In genomic region chr11:65475821-65476540, GRCm38 (mm10) we compare ENCODE assay signal across 9 mouse cellular contexts.
A peak's percentile ranks its signal among the peaks of the same experiment; 100 is the strongest.
DNase-seq lines count a peak whose midpoint lies in the region; ATAC-seq and TF ChIP-seq lines count a peak whose summit lies in the region.
"Had no signal": no experiment of that assay in that cellular context is flagged by ENCODE, and none has a peak within 500 bp of the region (broad histone marks: within the 10 kb centered on the region; RNA-seq: fewer than 3 reads in every experiment).

No protein-coding gene starts in this region.

- no peaks in the 10 kb centered on the region for H3K27me3 ChIP-seq in forebrain, embryonic 16.5 days (replicated peaks; ENCODE audit: control insufficient read depth, insufficient read depth, low read length)
- H3K27me3 ChIP-seq in forebrain, embryonic 10.5 days (ENCODE audit: poor library complexity, severe bottlenecking) = no peaks in the 10 kb centered on the region
- no peaks in the 10 kb centered on the region for H3K27me3 ChIP-seq in midbrain, embryonic 13.5 days
- H3K27me3 ChIP-seq in midbrain, embryonic 10.5 days (ENCODE audit: low read depth, poor library complexity, severe bottlenecking) = no peaks in the 10 kb centered on the region
- no peaks in the 10 kb centered on the region for H3K27me3 ChIP-seq in myocyte (ENCODE audit: control insufficient read depth, insufficient read depth, insufficient read length)
- H3K27me3 ChIP-seq: heart, embryonic 15.5 days had no signal

- no peak for DNase-seq in forebrain, embryonic 10.5 days (ENCODE audit: extremely low spot score, low spot score)
- DNase-seq in midbrain, embryonic 10.5 days (ENCODE audit: low spot score) = no peak
- peak; percentile 73 to 81 for DNase-seq in cerebellum, postnatal 25 days
- no peak for DNase-seq in spleen, adult 12 weeks (ENCODE audit: low spot score)
- no peak for DNase-seq in spleen, postnatal 36 days (ENCODE audit: low spot score in 2 of 2)

- TF ChIP-seq POLR2A in myocyte (IDR thresholded peaks at IDR 0.05; ENCODE audit: insufficient read length, low read depth) = no peak

- H3K4me1 ChIP-seq in forebrain, embryonic 16.5 days (replicated peaks; ENCODE audit: control insufficient read depth, insufficient read depth, low read length) = peaks cover 9% of the 10 kb centered on the region
- no peaks in the 10 kb centered on the region for H3K4me1 ChIP-seq in forebrain, embryonic 10.5 days
- peaks cover 10% of the 10 kb centered on the region for H3K4me1 ChIP-seq in midbrain, embryonic 13.5 days (replicated peaks)
- H3K4me1 ChIP-seq in midbrain, embryonic 10.5 days = no peaks in the 10 kb centered on the region

- H3K36me3 ChIP-seq in forebrain, embryonic 16.5 days (ENCODE audit: control insufficient read depth, insufficient read depth) = no peaks in the 10 kb centered on the region
- no peaks in the 10 kb centered on the region for H3K36me3 ChIP-seq in forebrain, embryonic 10.5 days (replicated peaks)
- H3K36me3 ChIP-seq in midbrain, embryonic 13.5 days = no peaks in the 10 kb centered on the region
- H3K36me3 ChIP-seq in midbrain, embryonic 10.5 days = no peaks in the 10 kb centered on the region
- no peaks in the 10 kb centered on the region for H3K36me3 ChIP-seq in myocyte (ENCODE audit: control insufficient read depth, insufficient read depth)
- H3K36me3 ChIP-seq: heart, embryonic 15.5 days had no signal

- no peak overlapping the region for H3K4me3 ChIP-seq in forebrain, embryonic 16.5 days (replicated peaks; ENCODE audit: low read length)
- H3K4me3 ChIP-seq in forebrain, embryonic 10.5 days = no peak overlapping the region
- H3K4me3 ChIP-seq in midbrain, embryonic 13.5 days (replicated peaks) = no peak overlapping the region
- H3K4me3 ChIP-seq in midbrain, embryonic 10.5 days = no peak overlapping the region
- H3K4me3 ChIP-seq in myocyte = no peak overlapping the region
- H3K4me3 ChIP-seq: heart, embryonic 15.5 days had no signal

- no peaks in the 10 kb centered on the region for H3K79me2 ChIP-seq in myocyte (ENCODE audit: control insufficient read depth, insufficient read depth)

- no peak overlapping the region for H3K9ac ChIP-seq in forebrain, embryonic 16.5 days (replicated peaks; ENCODE audit: low read depth, low read length)
- H3K9ac ChIP-seq in midbrain, embryonic 13.5 days (replicated peaks) = no peak overlapping the region
- H3K9ac ChIP-seq: heart, embryonic 15.5 days had no signal

- 52% methylated on average over 18 of the region's 18 CpGs for WGBS in forebrain, embryonic 16.5 days
- WGBS in forebrain, embryonic 10.5 days = 89% methylated on average over 18 of the region's 18 CpGs
- WGBS in midbrain, embryonic 13.5 days = 65% methylated on average over 18 of the region's 18 CpGs
- WGBS in midbrain, embryonic 10.5 days = 84% methylated on average over 18 of the region's 18 CpGs

- no peak overlapping the region for H3K4me2 ChIP-seq in forebrain, embryonic 16.5 days (ENCODE audit: low read length)
- 0 out of 2 replicates have a peak overlapping the region, but pooled peaks have one; percentile 1 for H3K4me2 ChIP-seq in midbrain, embryonic 13.5 days (replicated peaks)
- peak overlapping the region; percentile 51 for H3K4me2 ChIP-seq in myocyte (ENCODE audit: low read depth)
- H3K4me2 ChIP-seq: heart, embryonic 15.5 days had no signal

- peak; percentile 55; the same call in 1 of the 2 replicates for ATAC-seq in forebrain, embryonic 16.5 days
- no peak for ATAC-seq in midbrain, embryonic 13.5 days

- H3K27ac ChIP-seq in forebrain, embryonic 16.5 days (ENCODE audit: low read length) = no peak overlapping the region
- no peak overlapping the region for H3K27ac ChIP-seq in forebrain, embryonic 10.5 days
- H3K27ac ChIP-seq in midbrain, embryonic 13.5 days = no peak overlapping the region
- H3K27ac ChIP-seq in midbrain, embryonic 10.5 days (replicated peaks) = no peak overlapping the region
- H3K27ac ChIP-seq: heart, embryonic 15.5 days had no signal

- H3ac ChIP-seq in myocyte (ENCODE audit: control insufficient read depth, insufficient read length) = no peak overlapping the region

- H3K9me3 ChIP-seq in forebrain, embryonic 16.5 days (ENCODE audit: control insufficient read depth, low read length) = no peaks in the 10 kb centered on the region
- H3K9me3 ChIP-seq in forebrain, embryonic 10.5 days = no peaks in the 10 kb centered on the region
- H3K9me3 ChIP-seq in midbrain, embryonic 13.5 days = no peaks in the 10 kb centered on the region
- H3K9me3 ChIP-seq in midbrain, embryonic 10.5 days (replicated peaks) = no peaks in the 10 kb centered on the region
- H3K9me3 ChIP-seq: heart, embryonic 15.5 days had no signal

TF ChIP-seq in myocyte, 11 proteins besides CTCF, POLR2A, EP300 and RAD21:
- TF ChIP-seq E2F4 (IDR thresholded peaks at IDR 0.05; ENCODE audit: insufficient read depth) (no peak), MYOD1 (IDR thresholded peaks at IDR 0.05; ENCODE audit: control insufficient read depth in 1 of 3, insufficient read length in 2 of 3, low read depth in 2 of 3) (no peak), CEBPB (IDR thresholded peaks at IDR 0.05; ENCODE audit: insufficient read depth, poor library complexity, severe bottlenecking) (no peak)
TF ChIP-seq in myocyte: peak in this region for 0.

Comparison
In these comparisons a context has a peak if more than half of its experiments do, and no peak if none do; other contexts are left out.
1. DNase-seq: peak in cerebellum, postnatal 25 days (2 of 2); none in forebrain, embryonic 10.5 days (single experiment), midbrain, embryonic 10.5 days (single experiment), spleen, adult 12 weeks (single experiment) and spleen, postnatal 36 days (0 of 2).